Mouse (Mus musculus) kidney, adult 9 months (tissue): ENCODE results near the gene Cd101.

Source experiments
- DNase-seq: peaks from one replicate; pipeline ENCODE4 v3.0.0; 2022

Cd101 gene

GRCm38 (mm10) chr3:100998904-100999340 is 30.4 kb downstream of the Cd101 start:
- peak; percentile 74 for DNase-seq

- no peak for DNase-seq
These were observed 31.4 kb downstream of the Cd101 start for GRCm38 (mm10) chr3:100997785-100998570.

DNA sequence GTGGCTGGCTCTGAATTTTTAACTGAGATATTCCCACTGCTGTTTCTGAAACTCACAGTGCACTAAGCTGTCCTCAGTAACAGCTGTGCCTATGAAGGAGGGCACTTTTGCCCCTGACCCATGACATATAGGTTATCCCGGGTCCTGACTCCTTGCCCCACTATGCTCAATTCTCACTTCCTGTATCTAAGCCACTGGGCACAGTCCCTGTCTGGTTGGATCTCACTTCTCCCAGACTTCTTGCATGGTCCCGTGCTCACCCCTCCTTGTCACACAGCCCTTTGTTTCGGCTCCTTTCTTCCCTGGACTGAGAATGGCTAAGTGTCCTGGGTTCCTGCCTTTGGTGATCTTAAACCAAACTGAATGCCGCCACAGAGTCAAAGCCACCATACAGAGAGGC is 35.1 kb downstream of the Cd101 start:
- no peak for DNase-seq

DNA sequence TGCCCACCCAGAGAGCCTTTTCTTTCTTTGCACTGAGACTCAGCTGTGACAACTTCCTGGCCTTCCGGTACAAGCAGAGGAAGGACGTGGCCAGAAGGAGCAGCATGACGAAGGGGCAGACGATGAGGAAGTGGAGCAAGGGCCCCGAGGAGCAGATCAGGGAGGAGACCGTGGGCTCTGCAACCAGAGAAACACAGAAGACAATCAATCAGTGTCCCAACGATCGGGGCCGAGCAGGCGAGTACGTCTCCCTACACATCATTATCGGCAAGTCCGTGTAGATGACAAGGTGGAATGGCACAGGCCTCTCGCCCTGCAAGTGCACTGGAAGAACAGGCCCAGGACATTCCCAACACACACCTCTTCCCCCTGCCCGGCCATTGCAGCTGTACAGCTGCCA is 35.6 kb downstream of the Cd101 start:
- DNase-seq = peak; percentile 10

- DNase-seq = no peak
These were observed 36.2 kb downstream of the Cd101 start for GRCm38 (mm10) chr3:100993158-100993557.

DNA sequence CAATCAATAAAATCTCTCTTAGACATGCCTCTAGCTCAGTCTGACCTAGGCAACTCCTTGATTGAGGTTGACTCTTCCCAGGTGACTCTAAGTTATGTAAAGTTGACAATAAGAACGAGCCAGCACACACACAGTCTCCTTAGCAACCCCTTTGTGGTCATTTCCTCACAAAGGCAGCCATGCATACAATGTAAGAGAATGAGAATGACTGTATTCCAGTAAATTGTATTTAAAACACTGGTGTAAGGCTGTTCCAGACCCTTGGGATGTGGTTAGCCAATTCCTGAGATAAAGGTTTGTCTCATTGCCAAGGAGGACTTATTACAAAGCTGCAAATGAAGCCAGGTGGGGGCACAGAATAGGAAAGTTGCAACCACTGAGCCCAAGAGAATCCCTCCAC is 39.1 kb downstream of the Cd101 start:
- DNase-seq = no peak

- no peak for DNase-seq
These were observed 39.9 kb downstream of the Cd101 start for GRCm38 (mm10) chr3:100989417-100989816.

GRCm38 (mm10) chr3:100979290-100979689 is 50.1 kb downstream of the Cd101 start:
- DNase-seq = no peak

GRCm38 (mm10) chr3:100973906-100974305 is 55.5 kb downstream of the Cd101 start:
- peak; percentile 68 for DNase-seq

DNA sequence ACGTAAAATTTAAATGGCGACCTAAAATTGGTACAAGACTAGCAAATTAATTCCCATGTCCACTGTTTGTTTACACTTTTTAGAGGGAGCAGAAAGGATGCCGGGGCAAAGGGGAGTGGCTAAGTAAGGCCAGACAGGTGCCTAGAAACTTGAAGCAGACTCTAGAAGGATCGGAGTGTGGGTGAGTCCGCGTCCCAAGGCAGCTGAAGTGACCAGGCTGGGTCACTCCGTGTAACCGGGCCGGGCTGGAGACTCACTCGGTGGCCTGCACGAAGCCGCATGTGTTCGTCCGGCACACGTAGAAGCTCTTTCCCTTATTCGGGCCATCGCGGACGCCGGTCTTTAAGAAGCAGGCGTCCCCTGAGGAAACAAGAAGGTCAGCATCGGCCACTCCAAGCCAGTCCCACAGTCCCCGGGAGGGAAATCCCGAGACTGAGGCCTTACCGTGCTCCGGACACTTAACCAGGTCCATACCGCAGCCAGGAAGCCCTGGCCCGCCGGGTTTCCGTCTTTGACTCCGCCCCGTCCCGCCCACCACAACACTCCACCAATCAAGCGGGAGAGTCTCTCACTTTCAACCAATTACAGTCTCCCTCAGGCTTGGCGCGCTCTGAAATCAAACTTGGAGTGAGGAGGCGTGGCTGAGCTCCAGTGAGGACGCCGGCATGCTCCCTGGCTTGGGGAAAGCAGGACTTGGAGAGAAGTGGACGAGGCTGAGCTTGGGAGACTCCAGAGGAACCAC is 60.0 kb downstream of the Cd101 start, which contains the start of gene Ttf2:
Gene Ttf2, minus strand, starts transcription at position 488 of the 742 bp plus-strand sequence.
- DNase-seq = peak; percentile 95

DNA sequence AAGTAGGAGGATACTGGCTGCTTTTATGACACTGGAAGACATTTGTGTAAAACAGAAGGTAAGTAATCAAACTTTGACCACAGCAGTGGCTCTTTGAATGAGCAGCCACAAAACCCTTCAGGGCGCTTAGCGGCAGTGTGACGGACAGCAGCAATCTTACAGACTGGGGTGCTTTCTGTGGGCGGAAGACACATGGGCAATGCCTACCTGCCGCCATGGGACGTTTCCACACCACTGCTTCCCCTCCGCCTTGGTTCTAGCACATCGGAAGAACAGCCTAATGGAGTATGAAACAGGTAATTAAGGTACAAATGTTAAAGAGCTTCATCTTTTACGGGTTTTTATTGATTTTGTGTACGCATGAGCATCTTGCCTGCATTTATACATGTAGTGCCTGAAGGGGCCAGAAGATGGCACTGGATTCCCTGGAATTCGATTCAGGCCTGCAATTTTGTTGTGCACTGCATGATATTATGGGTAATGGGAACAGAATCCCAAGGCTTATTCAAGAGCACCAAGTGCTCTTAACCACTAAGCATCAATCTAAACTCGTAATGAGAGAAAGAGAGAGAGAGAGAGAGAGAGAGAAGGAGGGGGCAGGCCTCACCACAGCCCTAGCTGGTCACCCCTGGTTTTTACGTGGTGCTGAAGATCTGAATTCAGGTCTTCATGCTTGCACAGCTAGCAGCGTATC is 65.4 kb downstream of the Cd101 start:
- DNase-seq = peak; percentile 30

GRCm38 (mm10) chr3:100961501-100961900 is 67.9 kb downstream of the Cd101 start:
- no peak for DNase-seq

DNA sequence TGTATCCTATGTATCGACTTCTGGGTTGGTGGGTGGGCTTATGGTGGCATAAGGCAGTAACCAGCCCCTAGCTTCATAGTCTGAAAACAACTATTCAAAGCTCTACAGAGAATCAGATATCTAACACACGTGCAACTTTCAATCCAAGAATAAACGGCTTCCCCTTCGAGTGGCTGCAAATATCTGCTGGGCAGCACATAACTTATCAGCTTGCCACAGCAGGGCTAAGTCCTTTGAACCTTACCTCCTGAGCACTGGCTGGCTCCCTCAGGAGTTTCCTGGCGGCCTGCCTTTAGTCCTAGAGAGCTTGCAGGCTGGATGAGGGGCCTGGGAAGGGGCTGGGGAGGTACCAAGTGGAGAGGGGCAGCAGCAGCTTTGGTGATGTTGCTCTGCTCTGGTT is 68.3 kb downstream of the Cd101 start:
- no peak for DNase-seq

GRCm38 (mm10) chr3:100954616-100955015 is 74.7 kb downstream of the Cd101 start:
- no peak for DNase-seq

DNA sequence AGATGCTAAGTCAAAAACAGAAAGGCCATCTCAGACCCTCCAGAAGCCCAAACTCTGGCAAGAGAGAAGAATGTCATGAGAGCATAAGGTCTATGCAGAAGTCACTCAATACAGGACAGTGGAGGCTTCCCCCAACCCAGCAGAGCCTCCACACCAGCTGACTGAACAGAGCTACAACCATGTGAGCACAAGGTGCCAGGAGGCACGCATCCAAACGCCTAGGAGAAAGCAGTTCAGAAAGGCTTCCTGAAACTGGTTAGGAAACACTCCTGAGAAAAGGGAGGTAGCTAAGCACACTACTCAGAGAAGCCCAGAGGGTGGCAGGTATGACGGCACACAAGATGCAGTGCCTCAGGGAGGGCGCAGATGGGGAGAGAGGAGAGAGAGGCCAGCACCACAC is 77.8 kb downstream of the Cd101 start:
- no peak for DNase-seq

GRCm38 (mm10) chr3:100947286-100947685 is 82.1 kb downstream of the Cd101 start:
- no peak for DNase-seq
